In genomic region chr13:92631450-92631849, GRCm38 (mm10) we compare ENCODE assay signal across 17 mouse cellular contexts. TPM values are rescaled to one million over a fixed set of nuclear protein-coding genes. Genes with fewer than 3 reads are reported as not detected.
DNase-seq lines count a peak whose midpoint lies in the region; ATAC-seq lines count a peak whose summit lies in the region.
"Had no signal": no experiment of that assay in that cellular context is flagged by ENCODE, and none has a peak within 500 bp of the region (broad histone marks: within the 10 kb centered on the region; RNA-seq: fewer than 3 reads in every experiment).

No protein-coding gene starts in this region.

- H3K27me3 ChIP-seq in hindbrain, embryonic 14.5 days (ENCODE audit: control insufficient read depth, insufficient read depth, low read length) = no peaks in the 10 kb centered on the region
- H3K27me3 ChIP-seq in hindbrain, embryonic 10.5 days (ENCODE audit: insufficient read depth, poor library complexity, severe bottlenecking) = no peaks in the 10 kb centered on the region
- H3K27me3 ChIP-seq in midbrain, embryonic 10.5 days (ENCODE audit: low read depth, poor library complexity, severe bottlenecking) = no peaks in the 10 kb centered on the region
- no peaks in the 10 kb centered on the region for H3K27me3 ChIP-seq in midbrain, embryonic 14.5 days (ENCODE audit: control insufficient read depth, insufficient read depth, low read length)
- H3K27me3 ChIP-seq in stomach, embryonic 16.5 days (ENCODE audit: control insufficient read depth, insufficient read depth, low read length) = no peaks in the 10 kb centered on the region
- H3K27me3 ChIP-seq: forebrain, embryonic 13.5 days had no signal

- DNase-seq in hindbrain, embryonic 14.5 days (ENCODE audit: low spot score) = no peak
- DNase-seq in hindbrain, embryonic 10.5 days (ENCODE audit: low spot score) = no peak
- DNase-seq in midbrain, embryonic 10.5 days (ENCODE audit: low spot score) = peak; percentile 10
- no peak for DNase-seq in midbrain, embryonic 14.5 days
- DNase-seq in fat pad, adult 2 months (ENCODE audit: extremely low read depth, low read depth, low spot score) = peak; percentile 62
- no peak for DNase-seq in thymus, postnatal 36 days
- DNase-seq: adrenal gland, postnatal 10 days; cerebellum, adult 2 months; gastrocnemius, postnatal 25 days; kidney, adult 2 months; kidney, postnatal 4 days; layer of hippocampus, postnatal 36 days had no signal

- 0 out of 2 replicates have a peak, but pooled peaks have one; percentile 25 for ATAC-seq in hindbrain, embryonic 14.5 days (ENCODE audit: low FRiP score)
- no peak for ATAC-seq in midbrain, embryonic 14.5 days (ENCODE audit: low FRiP score, low TSS enrichment)
- ATAC-seq in stomach, embryonic 16.5 days (ENCODE audit: insufficient read depth, low FRiP score) = no peak
- ATAC-seq: forebrain, embryonic 13.5 days had no signal

- H3K9me3 ChIP-seq in hindbrain, embryonic 14.5 days (ENCODE audit: control insufficient read depth, low read length) = no peaks in the 10 kb centered on the region
- H3K9me3 ChIP-seq in hindbrain, embryonic 10.5 days = 0 out of 2 replicates have a peak, but pooled peaks cover 6% of the 10 kb centered on the region
- H3K9me3 ChIP-seq in midbrain, embryonic 10.5 days (replicated peaks) = 0 out of 2 replicates have a peak, but pooled peaks cover 2% of the 10 kb centered on the region
- H3K9me3 ChIP-seq in midbrain, embryonic 14.5 days (ENCODE audit: control insufficient read depth, low read length) = no peaks in the 10 kb centered on the region
- H3K9me3 ChIP-seq in stomach, embryonic 16.5 days (replicated peaks; ENCODE audit: control insufficient read depth, low read length) = no peaks in the 10 kb centered on the region
- H3K9me3 ChIP-seq: forebrain, embryonic 13.5 days; heart, embryonic 10.5 days had no signal

- peaks cover under 1% of the 10 kb centered on the region; the same call in 1 of the 2 replicates for H3K36me3 ChIP-seq in hindbrain, embryonic 14.5 days (replicated peaks; ENCODE audit: control insufficient read depth, insufficient read depth)
- peaks cover 20% of the 10 kb centered on the region for H3K36me3 ChIP-seq in hindbrain, embryonic 10.5 days
- H3K36me3 ChIP-seq in midbrain, embryonic 10.5 days = peaks cover 26% of the 10 kb centered on the region
- no peaks in the 10 kb centered on the region for H3K36me3 ChIP-seq in midbrain, embryonic 14.5 days (ENCODE audit: control insufficient read depth, insufficient read depth, low read length)
- no peaks in the 10 kb centered on the region; the same call in 1 of the 2 replicates for H3K36me3 ChIP-seq in stomach, embryonic 16.5 days (ENCODE audit: control insufficient read depth, insufficient read depth, low read length)

- WGBS in hindbrain, embryonic 14.5 days = 65% methylated on average over 4 of the region's 4 CpGs
- WGBS in hindbrain, embryonic 10.5 days = 78% methylated on average over 4 of the region's 4 CpGs
- 82% methylated on average over 4 of the region's 4 CpGs for WGBS in midbrain, embryonic 10.5 days
- 70% methylated on average over 4 of the region's 4 CpGs for WGBS in midbrain, embryonic 14.5 days
- 37% methylated on average over 4 of the region's 4 CpGs for WGBS in stomach, embryonic 16.5 days

- H3K4me2 ChIP-seq in hindbrain, embryonic 14.5 days (replicated peaks) = no peak overlapping the region
- H3K4me2 ChIP-seq in midbrain, embryonic 14.5 days (ENCODE audit: low read length) = no peak overlapping the region
- no peak overlapping the region for H3K4me2 ChIP-seq in stomach, embryonic 16.5 days (ENCODE audit: low read depth, low read length)
- H3K4me2 ChIP-seq: forebrain, embryonic 13.5 days; liver, embryonic 11.5 days had no signal

- H3K4me3 ChIP-seq in hindbrain, embryonic 14.5 days (replicated peaks; ENCODE audit: low read length) = no peak overlapping the region
- no peak overlapping the region for H3K4me3 ChIP-seq in hindbrain, embryonic 10.5 days
- H3K4me3 ChIP-seq in midbrain, embryonic 10.5 days = no peak overlapping the region
- no peak overlapping the region for H3K4me3 ChIP-seq in midbrain, embryonic 14.5 days (replicated peaks; ENCODE audit: low read depth, low read length)
- H3K4me3 ChIP-seq in stomach, embryonic 16.5 days (replicated peaks; ENCODE audit: low read length) = no peak overlapping the region
- H3K4me3 ChIP-seq: forebrain, embryonic 13.5 days; heart, embryonic 10.5 days had no signal

- no peak overlapping the region for H3K27ac ChIP-seq in hindbrain, embryonic 14.5 days
- H3K27ac ChIP-seq in hindbrain, embryonic 10.5 days = no peak overlapping the region
- H3K27ac ChIP-seq in midbrain, embryonic 10.5 days (replicated peaks) = 0 out of 2 replicates have a peak overlapping the region, but pooled peaks have one; percentile 38
- no peak overlapping the region for H3K27ac ChIP-seq in midbrain, embryonic 14.5 days (replicated peaks; ENCODE audit: low read depth, low read length)
- peak overlapping the region; percentile 40 for H3K27ac ChIP-seq in stomach, embryonic 16.5 days (ENCODE audit: low read length)
- H3K27ac ChIP-seq: forebrain, embryonic 13.5 days; heart, embryonic 10.5 days had no signal

- no peak overlapping the region for H3K9ac ChIP-seq in hindbrain, embryonic 14.5 days
- no peak overlapping the region for H3K9ac ChIP-seq in midbrain, embryonic 14.5 days (replicated peaks; ENCODE audit: low read length)
- H3K9ac ChIP-seq in stomach, embryonic 16.5 days (ENCODE audit: low read length) = no peak overlapping the region
- H3K9ac ChIP-seq: forebrain, embryonic 13.5 days had no signal

- H3K4me1 ChIP-seq in hindbrain, embryonic 14.5 days (replicated peaks; ENCODE audit: control insufficient read depth, insufficient read depth, low read length) = 0 out of 2 replicates have a peak, but pooled peaks cover 12% of the 10 kb centered on the region
- H3K4me1 ChIP-seq in hindbrain, embryonic 10.5 days (replicated peaks) = peaks cover 54% of the 10 kb centered on the region
- H3K4me1 ChIP-seq in midbrain, embryonic 10.5 days = peaks cover 50% of the 10 kb centered on the region
- no peaks in the 10 kb centered on the region for H3K4me1 ChIP-seq in midbrain, embryonic 14.5 days (ENCODE audit: control insufficient read depth, insufficient read depth, low read length)
- peaks cover 37% of the 10 kb centered on the region; the same call in 1 of the 2 replicates for H3K4me1 ChIP-seq in stomach, embryonic 16.5 days (ENCODE audit: control insufficient read depth, insufficient read depth, low read length)

RNA-seq across cellular contexts. Expression of gene Serinc5, which starts 20.6 kb away (rescaled TPM):
- polyA plus RNA-seq in hindbrain, embryonic 14.5 days (2014; fragmentation: Nextera tagmentation; extraction: Ambion mirVana) = 18.4 and 19.2 TPM in 2 replicates
- 10.6 and 13.3 TPM in 2 replicates for polyA plus RNA-seq in hindbrain, embryonic 10.5 days (2016; fragmentation: Nextera tagmentation; extraction: Ambion mirVana)
- polyA plus RNA-seq in midbrain, embryonic 10.5 days (2016; fragmentation: Nextera tagmentation; extraction: Ambion mirVana) = 10.6 and 11.1 TPM in 2 replicates
- polyA plus RNA-seq in midbrain, embryonic 14.5 days (2014; fragmentation: Nextera tagmentation; extraction: Ambion mirVana) = 11.4 and 15.4 TPM in 2 replicates
- 29.9 and 30.8 TPM in 2 replicates for polyA plus RNA-seq in stomach, embryonic 16.5 days (2015; fragmentation: Nextera tagmentation; extraction: Ambion mirVana)

RNA-seq across cellular contexts. Expression of gene Spz1, which starts 55.5 kb away (rescaled TPM):
- polyA plus RNA-seq in hindbrain, embryonic 14.5 days (2014; fragmentation: Nextera tagmentation; extraction: Ambion mirVana) = not detected in 2 replicates
- not detected in 2 replicates for polyA plus RNA-seq in hindbrain, embryonic 10.5 days (2016; fragmentation: Nextera tagmentation; extraction: Ambion mirVana)
- polyA plus RNA-seq in midbrain, embryonic 10.5 days (2016; fragmentation: Nextera tagmentation; extraction: Ambion mirVana) = not detected in 2 replicates
- not detected in 2 replicates for polyA plus RNA-seq in midbrain, embryonic 14.5 days (2014; fragmentation: Nextera tagmentation; extraction: Ambion mirVana)
- polyA plus RNA-seq in stomach, embryonic 16.5 days (2015; fragmentation: Nextera tagmentation; extraction: Ambion mirVana) = not detected in 2 replicates
- polyA plus RNA-seq: cerebellum, adult 2 months; forebrain, embryonic 13.5 days; heart, embryonic 10.5 days; liver, embryonic 11.5 days; urinary bladder, adult 2 months had no signal

Comparison
In these comparisons a context has a peak if more than half of its experiments do, and no peak if none do; other contexts are left out.
1. DNase-seq: peak in midbrain, embryonic 10.5 days (single experiment) and fat pad, adult 2 months (single experiment); none in hindbrain, embryonic 14.5 days (single experiment), hindbrain, embryonic 10.5 days (single experiment), midbrain, embryonic 14.5 days (single experiment) and thymus, postnatal 36 days (0 of 2).
2. H3K27ac ChIP-seq: peak in midbrain, embryonic 10.5 days (single experiment) and stomach, embryonic 16.5 days (single experiment); none in hindbrain, embryonic 14.5 days (single experiment), hindbrain, embryonic 10.5 days (single experiment) and midbrain, embryonic 14.5 days (single experiment).